Mouse (Mus musculus): ENCODE results near the gene Tbx20.

Gene Tbx20

GRCm38 (mm10) chr9:24769611-24770010 lies 4.5 kb downstream of the Tbx20 start:
- DNase-seq (ENCODE audit: low read depth, low spot score): no peak

- no peak for DNase-seq (ENCODE audit: low read depth, low spot score)
Observed at GRCm38 (mm10) chr9:24767056-24767455, 7.0 kb downstream of the Tbx20 start.

- DNase-seq (ENCODE audit: low read depth, low spot score): no peak
Observed at GRCm38 (mm10) chr9:24765572-24765971, 8.5 kb downstream of the Tbx20 start.

GRCm38 (mm10) chr9:24760461-24760860 lies 13.6 kb downstream of the Tbx20 start:
- DNase-seq (ENCODE audit: low read depth, low spot score): no peak

- DNase-seq (ENCODE audit: low read depth, low spot score): no peak
Observed at GRCm38 (mm10) chr9:24744958-24745357, 29.1 kb downstream of the Tbx20 start.

- no peak for DNase-seq (ENCODE audit: low read depth, low spot score)
Observed at GRCm38 (mm10) chr9:24701246-24701645, 72.9 kb downstream of the Tbx20 start.

GRCm38 (mm10) chr9:24696405-24696778 lies 77.7 kb downstream of the Tbx20 start:
- no peak for DNase-seq (ENCODE audit: low read depth, low spot score)

- DNase-seq (ENCODE audit: low read depth, low spot score): peak; percentile 75
Observed at GRCm38 (mm10) chr9:24695700-24696404, 78.3 kb downstream of the Tbx20 start, which contains the start of gene Dpy19l2. Gene Dpy19l2 (minus strand): TSS chr9:24696293.

All from mesoderm, embryonic 11.5 days (tissue).